Mouse (Mus musculus) heart, embryonic 12.5 days (tissue): ENCODE results near the gene Smg9. TPM values are rescaled to one million over a fixed set of nuclear protein-coding genes. Genes with fewer than 3 reads are reported as not detected.

Experiments
- ATAC-seq: fragments of 200-750 bp; cut with Nextera tagmentation; 2 replicates; pipeline ENCODE4 v1.8.0; 2017; ENCODE audit warnings: moderate TSS enrichment, moderate library complexity; ENCODE audit not compliant: insufficient number of reproducible peaks, low FRiP score
- H3K27ac ChIP-seq: fragments of 300-500 bp; sonication (generic); 2 replicates; pipeline ENCODE4 v1.5.1; 2016; ENCODE audit warnings: mild to moderate bottlenecking, moderate library complexity; ENCODE audit not compliant: poor library complexity, severe bottlenecking
- H3K27me3 ChIP-seq: fragments of 300-500 bp; sonication (generic); replicated peaks from 2 replicates; pipeline ENCODE4 v1.6.1; 2016; ENCODE audit warnings: mild to moderate bottlenecking, moderate library complexity
- H3K36me3 ChIP-seq: fragments of 300-500 bp; sonication (generic); 2 replicates; pipeline ENCODE4 v1.6.1; 2016; ENCODE audit warnings: mild to moderate bottlenecking, moderate library complexity
- H3K4me1 ChIP-seq: fragments of 300-500 bp; sonication (generic); replicated peaks from 2 replicates; pipeline ENCODE4 v1.6.1; 2016; ENCODE audit warnings: mild to moderate bottlenecking
- H3K4me2 ChIP-seq: fragments of 300-500 bp; sonication (generic); 2 replicates; pipeline ENCODE4 v1.6.1; 2016; ENCODE audit warnings: mild to moderate bottlenecking, moderate library complexity
- H3K4me3 ChIP-seq: fragments of 300-500 bp; sonication (generic); 2 replicates; pipeline ENCODE4 v1.5.1; 2016; ENCODE audit warnings: mild to moderate bottlenecking
- H3K9ac ChIP-seq: fragments of 300-500 bp; sonication (generic); 2 replicates; pipeline ENCODE4 v1.6.1; 2016; ENCODE audit warnings: mild to moderate bottlenecking, moderate library complexity
- H3K9me3 ChIP-seq: fragments of 300-500 bp; sonication (generic); replicated peaks from 2 replicates; pipeline ENCODE4 v1.6.1; 2016; ENCODE audit warnings: mild to moderate bottlenecking, moderate library complexity
- WGBS: fragments of 180-500 bp; shearing (Covaris S2); methylation state at CpG from one replicate; pipeline ENCODE4 v1.1.7; 2016; 5-methylcytosine and 5-hydroxymethylcytosine counted together
- polyA plus RNA-seq: library from polyadenylated mRNA; unstranded; fragments of >200 nt; fragmentation: Nextera tagmentation; extraction: Ambion mirVana; gene quantifications from 2 replicates; pipeline ENCODE4 v1.2.1, GENCODE M21; 2016

Smg9 gene
- polyA plus RNA-seq, 1 experiment from 2014 or later = 21.4 TPM

- WGBS = 70% methylated on average over 3 of the region's 3 CpGs
- H3K27ac ChIP-seq = no peak overlapping the region
- H3K27me3 ChIP-seq = no peaks in the 10 kb centered on the region
- H3K36me3 ChIP-seq = peaks cover 35% of the 10 kb centered on the region
- H3K9me3 ChIP-seq = no peaks in the 10 kb centered on the region
- peaks cover 20% of the 10 kb centered on the region for H3K4me1 ChIP-seq
- ATAC-seq = no peak
- no peak overlapping the region for H3K4me2 ChIP-seq
- no peak overlapping the region for H3K4me3 ChIP-seq
- no peak overlapping the region for H3K9ac ChIP-seq
These were observed 11.4 kb downstream of the Smg9 start for GRCm38 (mm10) chr7:24410831-24411230.

GRCm38 (mm10) chr7:24413630-24414029, 14.2 kb downstream of the Smg9 start:
- WGBS = 62% methylated on average over 3 of the region's 3 CpGs
- Histone ChIP-seq H3K27ac (no peak overlapping the region), H3K36me3 (peaks cover 34% of the 10 kb centered on the region), H3K27me3 (no peaks in the 10 kb centered on the region), H3K4me1 (peaks cover 21% of the 10 kb centered on the region), H3K9ac (no peak overlapping the region), H3K4me2 (no peak overlapping the region), H3K9me3 (no peaks in the 10 kb centered on the region), H3K4me3 (no peak overlapping the region)
- no peak for ATAC-seq

- ATAC-seq = peak; percentile 57; the same call in 1 of the 2 replicates
These were observed 15.8 kb downstream of the Smg9 start for GRCm38 (mm10) chr7:24415261-24415660.

GRCm38 (mm10) chr7:24419579-24419978, 20.2 kb downstream of the Smg9 start:
- H3K4me2 ChIP-seq = no peak overlapping the region
- H3K27ac ChIP-seq = 0 out of 2 replicates have a peak overlapping the region, but pooled peaks have one; percentile 3
- peaks cover 41% of the 10 kb centered on the region for H3K4me1 ChIP-seq
- ATAC-seq = no peak
- H3K36me3 ChIP-seq = peaks cover 44% of the 10 kb centered on the region
- no peaks in the 10 kb centered on the region for H3K27me3 ChIP-seq
- no peak overlapping the region for H3K4me3 ChIP-seq
- 68% methylated on average over 8 of the region's 8 CpGs for WGBS
- no peaks in the 10 kb centered on the region for H3K9me3 ChIP-seq
- H3K9ac ChIP-seq = no peak overlapping the region

More at GRCm38 (mm10) chr7:24415261-24415660, 15.8 kb downstream of the Smg9 start:
- 60% methylated on average over 7 of the region's 7 CpGs for WGBS
- H3K27ac ChIP-seq = peak overlapping the region; percentile 30
- H3K27me3 ChIP-seq = no peaks in the 10 kb centered on the region
- H3K9me3 ChIP-seq = no peaks in the 10 kb centered on the region
- H3K4me3 ChIP-seq = no peak overlapping the region
- peaks cover 30% of the 10 kb centered on the region for H3K4me1 ChIP-seq
- H3K36me3 ChIP-seq = peaks cover 34% of the 10 kb centered on the region
- H3K9ac ChIP-seq = peak overlapping the region; percentile 38; the same call in 1 of the 2 replicates
- H3K4me2 ChIP-seq = no peak overlapping the region

- ATAC-seq = no peak
- Histone ChIP-seq H3K9me3 (no peaks in the 10 kb centered on the region), H3K4me1 (peaks cover 35% of the 10 kb centered on the region), H3K9ac (no peak overlapping the region), H3K4me2 (no peak overlapping the region), H3K27ac (no peak overlapping the region), H3K36me3 (peaks cover 35% of the 10 kb centered on the region), H3K4me3 (no peak overlapping the region), H3K27me3 (no peaks in the 10 kb centered on the region)
- 68% methylated on average over 7 of the region's 7 CpGs for WGBS
These were observed 22.2 kb downstream of the Smg9 start for GRCm38 (mm10) chr7:24421648-24422047.

GRCm38 (mm10) chr7:24422251-24422650, 22.8 kb downstream of the Smg9 start:
- 81% methylated on average over 8 of the region's 8 CpGs for WGBS
- H3K9me3 ChIP-seq = no peaks in the 10 kb centered on the region
- no peak for ATAC-seq
- no peaks in the 10 kb centered on the region for H3K27me3 ChIP-seq
- H3K9ac ChIP-seq = no peak overlapping the region
- H3K4me1 ChIP-seq = peaks cover 35% of the 10 kb centered on the region
- H3K36me3 ChIP-seq = peaks cover 30% of the 10 kb centered on the region
- H3K4me3 ChIP-seq = no peak overlapping the region
- no peak overlapping the region for H3K27ac ChIP-seq
- H3K4me2 ChIP-seq = no peak overlapping the region

GRCm38 (mm10) chr7:24423107-24423763, 23.8 kb downstream of the Smg9 start:
- Histone ChIP-seq H3K9ac (no peak overlapping the region), H3K27ac (no peak overlapping the region), H3K9me3 (no peaks in the 10 kb centered on the region), H3K4me2 (no peak overlapping the region), H3K36me3 (peaks cover 26% of the 10 kb centered on the region), H3K4me1 (peaks cover 35% of the 10 kb centered on the region), H3K27me3 (no peaks in the 10 kb centered on the region), H3K4me3 (no peak overlapping the region)
- no peak for ATAC-seq
- WGBS = 82% methylated on average over 15 of the region's 15 CpGs

GRCm38 (mm10) chr7:24423956-24424732, 24.7 kb downstream of the Smg9 start:
- Histone ChIP-seq H3K9ac (no peak overlapping the region), H3K4me3 (no peak overlapping the region), H3K27ac (no peak overlapping the region), H3K4me1 (peaks cover 35% of the 10 kb centered on the region), H3K9me3 (no peaks in the 10 kb centered on the region), H3K27me3 (no peaks in the 10 kb centered on the region), H3K36me3 (peaks cover 26% of the 10 kb centered on the region), H3K4me2 (no peak overlapping the region)
- ATAC-seq = no peak
- WGBS = 57% methylated on average over 12 of the region's 12 CpGs

- ATAC-seq = no peak
- H3K27me3 ChIP-seq = no peaks in the 10 kb centered on the region
- peaks cover 16% of the 10 kb centered on the region for H3K36me3 ChIP-seq
- H3K27ac ChIP-seq = no peak overlapping the region
- no peak overlapping the region for H3K9ac ChIP-seq
- no peaks in the 10 kb centered on the region for H3K9me3 ChIP-seq
- H3K4me3 ChIP-seq = no peak overlapping the region
- H3K4me2 ChIP-seq = no peak overlapping the region
- peaks cover 20% of the 10 kb centered on the region for H3K4me1 ChIP-seq
- 78% methylated on average over 9 of the region's 9 CpGs for WGBS
These were observed 26.5 kb downstream of the Smg9 start for GRCm38 (mm10) chr7:24425919-24426318.

- Histone ChIP-seq H3K36me3 (peaks cover 8% of the 10 kb centered on the region; the same call in 1 of the 2 replicates), H3K4me1 (peaks cover 26% of the 10 kb centered on the region), H3K9me3 (no peaks in the 10 kb centered on the region), H3K4me3 (no peak overlapping the region), H3K4me2 (no peak overlapping the region), H3K9ac (no peak overlapping the region), H3K27ac (no peak overlapping the region), H3K27me3 (peaks cover 10% of the 10 kb centered on the region)
- no peak for ATAC-seq
- 91% methylated on average over 8 of the region's 8 CpGs for WGBS
These were observed 27.7 kb downstream of the Smg9 start for GRCm38 (mm10) chr7:24427168-24427567.

GRCm38 (mm10) chr7:24428725-24429124, 29.3 kb downstream of the Smg9 start:
- 80% methylated on average over 5 of the region's 5 CpGs for WGBS
- Histone ChIP-seq H3K4me2 (no peak overlapping the region), H3K9me3 (no peaks in the 10 kb centered on the region), H3K4me3 (no peak overlapping the region), H3K4me1 (peaks cover 23% of the 10 kb centered on the region), H3K9ac (no peak overlapping the region), H3K27me3 (peaks cover 26% of the 10 kb centered on the region), H3K36me3 (0 out of 2 replicates have a peak, but pooled peaks cover 3% of the 10 kb centered on the region), H3K27ac (no peak overlapping the region)
- no peak for ATAC-seq
